Mouse (Mus musculus) ovary, adult 2 months (tissue): ENCODE measurements around the gene Gdf5. TPM values are rescaled to one million over a fixed set of nuclear protein-coding genes. Genes with fewer than 3 reads are reported as not detected.

ENCODE experiments used
- polyA plus RNA-seq: library from polyadenylated mRNA; depleted of rRNA; stranded (reverse); fragments of >200 nt; gene quantifications from 2 replicates; pipeline ENCODE4 v1.2.3, GENCODE M21; 2012; rRNA removed

The Gdf5 gene
- polyA plus RNA-seq = 0.85 and 0.87 TPM in 2 replicates

GRCm38 (mm10) chr2:155945124-155945523, at the start of gene Gdf5:
Gdf5 (minus strand) TSS chr2:155945367.

GRCm38 (mm10) chr2:155956134-155957059, 11.2 kb upstream of the Gdf5 start, which contains the start of gene Cep250:
Cep250 (plus strand) TSS chr2:155956458.

GRCm38 (mm10) chr2:155940681-155941080, 4.5 kb downstream of the Gdf5 start, which contains the start of gene Gm15557:
Gm15557 (plus strand) TSS chr2:155940728.

DNA sequence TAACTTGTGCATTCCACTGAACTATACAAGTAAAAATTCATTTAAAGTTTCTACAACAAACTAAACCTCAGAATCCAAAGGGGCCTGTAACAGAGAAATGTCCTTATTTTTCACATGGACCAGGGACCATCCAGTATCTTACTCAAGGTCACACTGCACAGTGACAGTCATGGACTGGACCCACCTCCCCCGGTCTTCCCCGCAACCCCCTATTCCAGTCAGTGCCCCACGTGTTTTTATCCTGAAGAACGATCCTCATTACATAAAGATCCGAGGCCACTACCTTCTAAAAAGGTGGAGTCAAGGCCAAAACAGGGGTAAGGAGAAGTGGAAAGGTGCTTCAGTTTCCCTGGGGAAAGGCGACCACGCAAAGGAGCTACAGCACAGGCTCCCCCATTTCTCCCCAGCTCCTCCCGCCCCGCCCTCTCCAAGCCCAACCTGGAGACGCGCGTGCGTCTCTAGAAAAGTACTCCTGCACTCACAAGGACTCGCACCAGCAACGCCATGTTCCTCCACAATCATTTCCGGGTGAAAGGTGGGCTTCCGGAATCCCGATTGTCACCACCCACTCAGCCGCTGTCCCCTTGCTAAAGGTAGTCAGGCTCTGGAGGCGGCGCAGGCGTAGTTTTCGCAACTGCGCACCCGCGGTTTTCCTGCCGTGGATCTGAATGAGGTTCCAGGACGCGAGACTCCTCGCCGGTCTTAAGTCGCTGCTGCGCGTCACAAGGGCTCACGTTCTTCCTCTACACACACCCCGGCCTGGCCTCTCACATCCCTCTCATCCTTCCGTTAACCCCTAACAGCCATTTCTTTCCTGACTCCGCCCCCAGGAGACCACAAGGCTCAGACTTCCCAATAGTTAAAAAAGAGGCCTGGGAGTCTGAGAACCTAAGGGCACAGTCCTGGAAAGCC, 15.4 kb downstream of the Gdf5 start, which contains the start of gene Uqcc1:
TSS of gene Uqcc1 (minus strand) at position 780 of the 912 bp plus-strand sequence.

Other genes starting within 250 kb of the Gdf5 start
- gene Edem2, start 215.9 kb downstream of the Gdf5 start, polyA plus RNA-seq = 79.8 and 160 TPM in 2 replicates
- not detected in 2 replicates for gene Gm17581, start 209.5 kb downstream of the Gdf5 start, polyA plus RNA-seq
- 11.7 and 14.6 TPM in 2 replicates for gene Procr, start 194.2 kb downstream of the Gdf5 start, polyA plus RNA-seq
- gene Mmp24, start 170.0 kb downstream of the Gdf5 start, polyA plus RNA-seq = 0.24 and 0.25 TPM in 2 replicates
- gene BC029722, start 125.9 kb downstream of the Gdf5 start, polyA plus RNA-seq = 73.4 and 100 TPM in 2 replicates
- 144 and 153 TPM in 2 replicates for gene Eif6, start 118.4 kb downstream of the Gdf5 start, polyA plus RNA-seq
- gene Fam83c, start 110.5 kb downstream of the Gdf5 start, polyA plus RNA-seq = 0.03 TPM in 1 of 2 replicates, not detected in the other
- gene Uqcc1, start 15.1 kb downstream of the Gdf5 start, polyA plus RNA-seq = 16.7 and 23.2 TPM in 2 replicates
- not detected in 2 replicates for gene Gm15557, start 4.6 kb downstream of the Gdf5 start, polyA plus RNA-seq
- 12.7 and 14.5 TPM in 2 replicates for gene Cep250, start 11.1 kb upstream of the Gdf5 start, polyA plus RNA-seq
- 1.3 and 1.9 TPM in 2 replicates for gene 6430550D23Rik, start 62.6 kb upstream of the Gdf5 start, polyA plus RNA-seq
- gene Ergic3, start 62.7 kb upstream of the Gdf5 start, polyA plus RNA-seq = 340 and 531 TPM in 2 replicates
- 0.69 and 2.6 TPM in 2 replicates for gene Fer1l4, start 107.6 kb upstream of the Gdf5 start, polyA plus RNA-seq
- gene Spag4, start 119.8 kb upstream of the Gdf5 start, polyA plus RNA-seq = 3.5 and 4.3 TPM in 2 replicates
- 100 and 120 TPM in 2 replicates for gene Cpne1, start 166.6 kb upstream of the Gdf5 start, polyA plus RNA-seq
- gene Rbm12, start 166.6 kb upstream of the Gdf5 start, polyA plus RNA-seq = 7.3 and 30.1 TPM in 2 replicates
- 0.69 and 1.3 TPM in 2 replicates for gene Gm28036, start 181.7 kb upstream of the Gdf5 start, polyA plus RNA-seq
- gene Romo1, start 198.7 kb upstream of the Gdf5 start, polyA plus RNA-seq = 334 and 385 TPM in 2 replicates
- gene Nfs1, start 198.8 kb upstream of the Gdf5 start, polyA plus RNA-seq = 77.6 and 79.5 TPM in 2 replicates
- 64.9 and 70.8 TPM in 2 replicates for gene Rbm39, start 234.9 kb upstream of the Gdf5 start, polyA plus RNA-seq